Mouse (Mus musculus): Measurements from ENCODE around the gene Rbp1.

Gene Rbp1

GRCm38 (mm10) chr9:98422656-98423055, at the start of gene Rbp1:
TSS of gene Rbp1 (plus strand) at chr9:98422961.
- no peak for DNase-seq (ENCODE audit: low read depth)

- peak; percentile 4 for DNase-seq (ENCODE audit: low read depth)
Observed at GRCm38 (mm10) chr9:98373358-98373757, 49.4 kb upstream of the Rbp1 start.

DNA sequence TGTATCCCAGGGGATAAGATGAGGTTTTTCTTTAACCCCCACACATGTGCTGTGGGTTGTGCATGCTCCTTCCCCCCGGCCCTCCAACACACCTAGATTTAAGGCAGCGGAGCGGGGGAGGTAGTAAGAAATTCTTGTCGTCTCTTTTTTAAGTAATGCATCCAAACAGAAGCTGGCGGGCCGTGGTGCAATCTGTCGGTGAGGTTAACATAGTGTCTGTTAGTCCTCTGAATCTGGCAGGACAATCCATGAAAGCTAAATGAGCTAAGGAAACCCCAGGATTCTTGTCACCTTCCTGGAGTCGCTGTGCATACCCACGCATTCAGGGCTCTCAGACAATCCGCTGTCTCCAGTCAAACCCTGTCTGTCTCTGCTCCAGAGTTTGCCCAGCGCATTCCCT, 47.9 kb upstream of the Rbp1 start:
- DNase-seq (ENCODE audit: low read depth) = no peak

DNA sequence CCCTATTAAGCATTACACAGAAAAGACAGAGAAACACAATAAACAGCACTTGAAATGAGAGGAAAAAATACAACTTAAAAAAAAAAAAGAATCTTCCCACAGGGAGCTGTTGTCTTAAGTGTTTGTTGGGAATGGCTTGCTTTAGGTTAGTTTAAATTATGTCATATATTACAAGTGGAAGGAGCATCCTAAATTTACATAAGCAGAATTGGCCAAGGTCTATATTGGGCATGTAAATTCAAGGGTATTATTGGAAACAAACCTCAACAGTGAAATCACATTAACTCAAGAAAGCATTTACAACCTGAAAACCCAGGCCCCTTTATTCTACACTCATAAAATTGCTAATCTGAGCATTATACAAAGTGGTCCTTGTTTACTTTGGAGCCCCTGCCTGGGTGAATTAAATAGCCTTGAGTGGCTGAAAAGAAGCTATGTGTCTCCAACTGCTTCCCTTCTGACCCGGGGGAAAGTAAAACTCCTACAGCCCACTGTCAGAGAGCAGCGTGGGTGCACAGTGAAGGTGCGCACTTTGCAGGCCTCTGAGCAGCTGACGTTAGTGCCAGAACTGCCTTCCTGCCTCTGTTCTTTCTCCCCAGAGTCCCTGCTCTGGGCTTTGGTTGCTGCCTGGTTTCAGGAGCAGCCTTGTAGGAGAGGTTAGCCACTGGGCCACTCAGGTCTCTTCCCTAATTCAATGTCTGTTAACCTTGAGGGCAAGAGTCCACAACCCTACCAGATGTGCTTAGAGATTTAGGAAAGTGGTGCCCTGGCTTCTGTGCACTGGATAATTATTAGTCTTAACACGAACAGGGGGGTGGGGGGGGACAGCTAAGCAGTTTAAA, 47.2 kb upstream of the Rbp1 start:
- DNase-seq (ENCODE audit: low read depth) = no peak

GRCm38 (mm10) chr9:98379736-98380135, 43.0 kb upstream of the Rbp1 start:
- DNase-seq (ENCODE audit: low read depth) = no peak

GRCm38 (mm10) chr9:98380593-98380992, 42.2 kb upstream of the Rbp1 start:
- DNase-seq (ENCODE audit: low read depth) = no peak

DNA sequence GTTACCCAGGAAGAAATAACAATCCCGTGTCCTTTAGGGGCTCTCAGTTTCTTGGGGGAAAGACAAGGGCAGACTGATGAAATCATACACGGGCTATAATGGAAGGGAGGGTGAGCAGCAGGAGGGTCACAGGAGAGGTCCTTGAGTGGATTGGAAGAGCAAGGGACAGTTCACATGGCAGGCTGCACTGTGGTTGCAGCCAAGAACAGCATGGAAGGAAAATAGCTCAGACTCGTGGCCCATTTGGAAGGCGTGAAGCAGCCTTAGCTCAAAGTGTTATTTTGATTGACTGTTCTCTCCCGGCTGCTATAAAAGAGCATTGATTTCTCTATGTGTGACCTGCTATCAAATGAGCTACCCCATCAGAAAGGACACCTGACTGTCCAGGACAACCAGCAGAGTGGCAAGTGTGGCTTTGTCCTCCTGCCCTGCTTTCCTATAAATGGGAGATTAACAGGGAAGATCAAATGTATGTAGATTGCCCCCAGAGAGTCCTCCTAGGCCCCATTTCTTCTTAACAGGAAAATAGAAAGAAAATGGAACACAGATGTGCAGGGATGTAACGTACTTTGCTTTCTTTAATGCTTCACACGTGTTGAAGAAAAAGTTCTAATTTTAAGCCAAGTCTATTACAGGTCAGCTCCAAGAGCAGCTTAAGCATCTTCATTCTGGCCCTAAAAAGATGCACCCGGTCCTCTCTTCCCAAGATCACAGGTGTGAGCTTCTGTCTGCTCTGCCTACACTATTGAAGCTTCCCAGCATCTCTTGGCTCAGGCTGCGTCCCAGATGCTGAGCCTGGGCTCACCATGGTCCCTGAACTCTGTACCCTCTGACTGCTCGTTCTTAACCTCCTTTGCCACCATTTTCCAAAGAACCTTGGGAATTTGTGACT, 34.8 kb upstream of the Rbp1 start:
- DNase-seq (ENCODE audit: low read depth) = no peak

DNA sequence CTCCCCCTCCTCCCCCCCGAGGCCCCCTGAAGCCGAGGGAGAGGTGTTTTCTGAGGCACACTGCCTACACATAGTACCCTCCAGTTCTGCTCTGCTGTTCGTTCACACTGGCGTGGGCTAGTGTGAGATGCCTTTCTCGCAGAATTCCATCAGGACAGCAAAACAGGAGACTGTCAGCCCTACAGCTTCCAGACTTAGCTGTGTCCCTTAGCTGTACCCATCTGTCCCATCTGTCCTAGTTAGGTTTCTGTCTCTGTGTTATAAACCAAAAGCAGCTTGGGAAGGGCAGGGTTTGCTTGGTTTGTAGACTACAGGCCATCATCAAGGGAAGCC, 34.2 kb upstream of the Rbp1 start:
- no peak for DNase-seq (ENCODE audit: low read depth)

- no peak for DNase-seq (ENCODE audit: low read depth)
Observed at GRCm38 (mm10) chr9:98393496-98393895, 29.3 kb upstream of the Rbp1 start.

- DNase-seq (ENCODE audit: low read depth) = no peak
Observed at GRCm38 (mm10) chr9:98397211-98397610, 25.6 kb upstream of the Rbp1 start.

DNA sequence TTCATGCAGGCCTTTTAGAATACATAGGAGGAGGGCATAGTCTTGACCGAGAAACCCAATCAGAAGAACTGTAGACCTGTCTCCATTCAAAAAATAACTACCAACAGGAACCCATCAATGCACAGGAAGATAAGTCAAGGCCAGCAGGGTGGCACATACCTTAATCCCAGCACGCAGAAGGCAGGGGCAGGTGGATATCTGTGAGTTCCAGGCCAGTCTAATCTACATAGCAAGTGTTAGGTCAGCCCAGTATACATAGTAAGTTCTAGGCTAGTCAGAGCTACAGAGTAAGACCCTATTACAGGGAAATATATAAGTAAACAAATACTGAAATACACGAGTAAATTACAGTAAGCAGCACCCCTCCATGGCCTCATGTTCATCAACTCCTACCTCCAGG, 24.9 kb upstream of the Rbp1 start:
- DNase-seq (ENCODE audit: low read depth) = no peak

GRCm38 (mm10) chr9:98400185-98400894, 22.4 kb upstream of the Rbp1 start:
- DNase-seq (ENCODE audit: low read depth) = no peak

DNA sequence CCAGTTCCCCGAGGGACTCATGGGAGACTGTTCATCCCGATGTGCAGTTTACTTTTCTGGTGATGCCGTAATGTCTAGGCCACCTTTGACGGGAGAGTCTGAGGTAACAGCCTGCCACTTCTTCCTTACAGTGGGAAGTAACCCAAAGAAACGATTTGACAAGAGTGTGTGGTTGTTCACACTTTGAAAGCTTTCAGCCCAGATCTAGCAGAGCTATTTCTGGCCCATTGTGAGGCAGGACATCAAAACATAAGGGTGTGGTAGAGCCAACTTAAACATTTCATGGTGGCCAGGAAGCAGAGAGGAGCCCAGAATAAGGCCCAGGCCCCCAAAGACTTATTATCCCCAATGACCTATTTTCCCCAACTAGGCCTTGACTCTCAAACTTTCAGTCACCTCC, 21.1 kb upstream of the Rbp1 start:
- no peak for DNase-seq (ENCODE audit: low read depth)

- no peak for DNase-seq (ENCODE audit: low read depth)
Observed at GRCm38 (mm10) chr9:98407771-98408170, 15.0 kb upstream of the Rbp1 start.

DNA sequence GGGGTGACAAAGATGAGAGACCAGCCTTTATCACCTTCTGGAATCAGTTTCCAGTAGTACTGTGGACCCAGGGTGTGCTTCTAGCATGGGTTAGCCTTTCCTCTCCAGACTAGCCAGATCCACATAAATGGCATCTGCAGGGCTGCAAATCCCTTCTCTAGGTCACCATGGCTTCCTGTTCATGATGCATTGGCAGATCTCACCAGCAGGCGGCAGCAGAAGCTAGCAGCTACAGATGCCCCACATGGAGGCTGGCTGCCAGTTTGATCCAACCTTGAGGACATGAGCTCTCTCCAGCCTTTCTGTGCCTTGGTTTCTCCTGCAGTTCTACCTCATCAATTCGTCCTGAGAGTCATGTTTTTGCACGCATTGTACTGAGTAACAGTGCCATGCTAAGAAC, 13.6 kb upstream of the Rbp1 start:
- peak; percentile 55 for DNase-seq (ENCODE audit: low read depth)

GRCm38 (mm10) chr9:98415427-98415826, 7.3 kb upstream of the Rbp1 start:
- DNase-seq (ENCODE audit: low read depth) = no peak

GRCm38 (mm10) chr9:98417919-98418318, 4.8 kb upstream of the Rbp1 start:
- DNase-seq (ENCODE audit: low read depth) = no peak

DNA sequence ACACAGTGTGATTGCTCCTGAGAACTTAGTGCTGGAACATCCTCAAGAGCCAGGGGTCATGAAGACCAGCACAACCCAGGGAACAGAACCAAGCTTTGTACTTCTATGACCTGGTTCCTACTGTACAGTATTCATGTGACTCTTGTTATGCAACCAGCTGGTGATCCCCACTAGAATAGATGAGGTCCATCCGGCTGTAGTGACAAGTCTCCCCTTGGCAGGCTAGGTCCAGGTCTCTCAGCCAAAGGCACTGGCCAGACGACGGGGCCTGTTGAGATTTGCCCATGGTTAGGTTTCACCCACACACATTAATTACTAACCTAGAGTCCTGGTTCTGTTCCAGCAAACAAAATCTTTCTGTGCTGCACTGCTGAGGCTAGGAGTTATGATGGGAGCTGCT, 4.4 kb upstream of the Rbp1 start:
- DNase-seq (ENCODE audit: low read depth) = no peak

GRCm38 (mm10) chr9:98420666-98421065, 2.1 kb upstream of the Rbp1 start:
- no peak for DNase-seq (ENCODE audit: low read depth)

DNA sequence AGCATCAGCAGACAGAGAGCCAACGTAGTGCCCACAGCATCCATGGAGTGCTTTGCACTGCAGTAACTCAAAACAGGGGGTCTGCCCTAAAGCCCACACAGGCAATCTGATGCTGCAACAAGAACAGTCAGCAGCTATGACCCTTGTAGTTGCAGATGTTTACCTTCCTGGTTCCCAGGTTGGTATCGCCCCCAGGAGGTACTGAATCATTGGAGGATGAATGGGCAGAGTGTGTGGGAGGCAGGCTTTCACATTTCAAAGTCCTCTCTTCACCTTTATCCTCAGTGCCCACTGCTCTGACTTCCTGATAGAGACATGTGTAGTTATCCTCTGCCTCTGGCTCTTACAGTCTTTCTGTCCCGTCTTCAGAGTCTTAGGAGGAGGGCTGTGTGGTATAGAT, 858 bp upstream of the Rbp1 start:
- no peak for DNase-seq (ENCODE audit: low read depth)

DNA sequence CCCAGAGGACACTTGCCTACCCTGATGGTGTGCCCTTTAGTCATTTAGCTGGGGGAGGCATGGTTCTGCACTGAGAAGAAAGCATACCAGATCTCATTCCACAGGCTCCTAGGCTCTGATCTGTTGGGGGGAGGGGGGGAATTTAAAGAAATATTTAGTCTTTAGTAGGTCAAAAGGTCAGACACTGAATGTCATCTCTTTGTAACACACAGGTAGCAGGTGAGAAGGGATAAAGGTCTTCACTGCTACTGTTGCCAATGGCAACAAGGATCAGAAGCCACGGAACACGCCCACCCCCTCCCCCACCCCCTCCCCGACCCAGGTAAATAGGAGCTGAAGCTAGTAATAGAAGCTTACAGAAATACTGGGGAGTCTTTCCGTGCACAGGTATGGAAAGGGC, 930 bp downstream of the Rbp1 start:
- DNase-seq (ENCODE audit: low read depth) = no peak

GRCm38 (mm10) chr9:98424291-98424690, 1.5 kb downstream of the Rbp1 start:
- DNase-seq (ENCODE audit: low read depth) = peak; percentile 3
